Mouse (Mus musculus): ENCODE measurements around the gene Cep164.
"Not testable (repeated sequence)": the region's sequence is repeated elsewhere in the genome, so short reads cannot be mapped to it uniquely, and the experiment has no call there.

The Cep164 gene

GRCm38 (mm10) chr9:45828291-45828963 lies at the start of gene Cep164:
TSS of gene Cep164 (minus strand) at chr9:45828691.
- peak; percentile 82 for DNase-seq (ENCODE audit: low spot score)

- DNase-seq (ENCODE audit: low spot score), result no peak
These were observed 49.4 kb upstream of the Cep164 start for GRCm38 (mm10) chr9:45877928-45878327.

DNA sequence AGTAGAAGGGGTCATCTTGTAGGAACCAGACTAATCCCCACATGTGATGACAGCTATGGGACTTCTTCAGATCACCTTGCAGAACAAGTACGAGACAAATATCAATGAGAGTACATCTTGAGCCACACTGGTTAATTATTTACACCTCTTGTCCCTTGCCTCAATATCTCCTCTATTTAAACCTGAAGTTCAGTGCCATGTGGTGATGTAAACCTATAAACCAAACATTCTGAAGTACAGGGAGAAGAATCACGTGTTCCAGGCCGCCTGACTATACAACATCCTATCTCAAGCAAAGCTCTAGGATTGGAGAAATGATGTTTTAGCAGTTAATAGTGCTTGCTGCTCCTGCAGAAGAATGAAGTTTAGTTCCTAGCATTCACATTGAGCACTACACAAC lies 41.8 kb upstream of the Cep164 start:
- DNase-seq (ENCODE audit: low spot score), result no peak

DNA sequence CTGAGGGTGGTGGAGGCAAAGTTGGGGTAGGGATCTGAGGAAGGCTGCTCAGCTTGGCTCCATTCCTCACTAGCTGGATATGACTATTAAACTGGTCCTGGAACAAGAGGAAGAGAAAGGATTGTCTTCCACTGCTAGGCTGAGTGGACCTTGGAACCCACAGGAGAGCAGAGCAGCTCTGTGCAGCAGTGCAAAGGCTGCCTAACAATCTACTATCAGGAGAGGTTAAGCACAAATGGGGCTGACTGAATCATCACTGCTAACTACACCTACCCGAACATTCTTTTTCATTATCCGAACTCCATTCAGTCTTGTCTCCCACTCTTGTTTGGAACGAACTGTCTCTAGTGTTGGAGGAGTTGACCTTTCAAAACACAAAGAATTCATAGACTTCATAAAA lies 40.7 kb upstream of the Cep164 start:
- DNase-seq (ENCODE audit: low spot score), result no peak

DNA sequence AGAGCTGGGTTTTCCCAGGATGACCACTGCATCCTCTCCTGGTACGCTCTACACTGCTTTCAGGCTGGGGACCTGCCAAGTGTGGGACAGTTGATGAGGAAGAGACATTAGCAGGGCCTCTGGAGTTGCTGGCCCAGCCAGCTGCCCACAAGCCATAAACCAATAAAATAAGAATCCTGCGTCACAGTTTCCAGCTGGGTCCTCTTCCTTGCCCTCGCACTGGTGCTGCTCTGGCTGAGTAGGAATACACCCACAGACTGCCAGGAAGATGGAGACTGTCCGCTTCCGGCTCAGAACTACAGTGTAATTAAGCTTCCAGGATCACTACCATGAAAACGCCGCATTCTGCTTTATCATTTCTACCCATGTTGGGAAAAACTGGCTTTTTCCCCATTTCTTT lies 33.3 kb upstream of the Cep164 start:
- DNase-seq (ENCODE audit: low spot score), result no peak

DNA sequence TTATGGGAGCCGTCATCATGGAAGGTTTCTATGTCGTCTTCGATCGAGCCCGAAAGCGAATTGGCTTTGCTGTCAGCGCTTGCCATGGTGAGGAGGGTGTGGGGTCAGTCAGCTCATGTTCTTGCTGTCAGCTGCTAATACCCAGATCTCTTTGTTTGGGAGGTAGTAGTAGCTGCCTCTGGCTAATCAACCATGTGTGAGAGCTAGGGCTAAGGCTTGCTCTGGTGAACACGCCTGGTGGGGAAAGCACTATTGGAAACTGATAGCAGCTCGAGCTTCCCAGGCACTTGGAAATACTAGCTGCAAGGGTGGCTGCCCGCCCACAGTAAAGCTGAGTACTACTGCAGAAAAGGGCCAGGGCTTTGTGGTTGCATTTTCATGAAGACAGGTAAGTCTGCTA lies 30.9 kb upstream of the Cep164 start:
- no peak for DNase-seq (ENCODE audit: low spot score)

- no peak for DNase-seq (ENCODE audit: low spot score)
These were observed 25.6 kb upstream of the Cep164 start for GRCm38 (mm10) chr9:45854136-45854535.

DNA sequence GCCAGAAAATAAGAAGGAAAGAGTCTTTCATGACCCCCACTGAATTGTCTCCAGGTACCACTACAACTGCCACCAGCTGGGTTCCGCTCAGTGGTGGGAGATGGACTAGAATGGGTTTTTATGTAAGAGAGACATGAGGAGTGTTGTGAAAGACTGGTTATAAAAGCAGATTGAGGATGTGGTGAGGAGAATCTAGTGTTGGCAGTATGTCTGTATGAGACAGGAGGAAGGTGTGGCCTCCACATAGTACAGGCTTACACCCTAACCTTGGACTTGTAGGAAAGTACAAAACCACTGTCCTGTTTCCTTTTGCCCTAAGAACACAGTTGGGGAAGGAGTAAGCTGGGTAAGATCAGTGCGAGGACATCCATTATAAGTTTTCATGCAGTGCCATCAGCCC lies 25.2 kb upstream of the Cep164 start:
- DNase-seq (ENCODE audit: low spot score), result no peak

DNA sequence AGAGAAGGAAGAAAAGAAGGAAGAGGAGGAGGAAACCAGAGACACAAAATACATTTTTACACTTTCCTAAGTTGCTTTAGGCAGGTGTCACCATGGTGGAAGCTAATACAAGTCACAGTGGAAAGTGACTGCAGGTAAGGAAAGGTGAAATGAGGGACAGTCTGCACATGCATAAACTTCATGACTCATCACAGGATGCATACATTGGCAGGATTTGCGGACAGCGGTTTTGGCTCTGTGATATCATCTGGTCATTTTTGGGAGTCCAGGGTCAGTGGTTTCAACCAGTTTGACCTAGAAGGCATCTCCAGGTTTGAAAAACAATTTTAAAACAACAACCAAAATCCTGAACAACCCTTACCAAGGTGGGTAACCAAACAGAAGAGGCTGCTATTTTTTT lies 23.3 kb upstream of the Cep164 start:
- DNase-seq (ENCODE audit: low spot score), result no peak

- DNase-seq (ENCODE audit: low spot score), result no peak
These were observed 22.8 kb upstream of the Cep164 start for GRCm38 (mm10) chr9:45851330-45851729.

DNA sequence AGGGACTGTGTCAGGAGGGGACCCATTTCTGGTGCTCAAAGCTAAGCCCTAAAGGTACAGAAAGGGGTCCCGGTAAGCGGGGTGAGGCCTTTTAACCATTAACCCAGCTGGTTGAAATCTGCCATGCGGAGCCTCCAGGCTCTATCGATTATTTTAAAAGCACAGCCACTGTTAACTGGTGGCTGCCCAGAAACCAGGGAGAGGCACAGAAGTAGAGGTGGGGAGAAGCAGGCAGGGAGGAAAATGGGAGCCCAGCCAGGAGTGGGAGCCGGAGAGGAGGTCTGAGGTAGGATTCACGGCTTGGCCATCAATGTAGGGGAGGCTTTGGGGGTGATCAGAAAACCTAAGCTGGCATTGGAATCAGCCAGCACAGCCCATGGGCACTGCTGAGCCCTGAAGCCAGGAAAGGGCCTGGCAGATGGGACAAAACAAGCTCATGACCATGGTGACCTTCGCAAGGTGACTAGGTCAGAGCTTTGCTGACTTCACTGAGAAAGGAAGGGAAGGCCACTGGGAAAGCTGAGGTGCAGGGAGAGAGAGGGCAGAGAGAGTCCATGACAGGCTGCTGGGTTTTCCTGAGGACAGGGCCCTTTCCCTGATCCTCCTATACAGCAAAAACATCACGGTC lies 22.2 kb upstream of the Cep164 start:
- DNase-seq (ENCODE audit: low spot score), result no peak

DNA sequence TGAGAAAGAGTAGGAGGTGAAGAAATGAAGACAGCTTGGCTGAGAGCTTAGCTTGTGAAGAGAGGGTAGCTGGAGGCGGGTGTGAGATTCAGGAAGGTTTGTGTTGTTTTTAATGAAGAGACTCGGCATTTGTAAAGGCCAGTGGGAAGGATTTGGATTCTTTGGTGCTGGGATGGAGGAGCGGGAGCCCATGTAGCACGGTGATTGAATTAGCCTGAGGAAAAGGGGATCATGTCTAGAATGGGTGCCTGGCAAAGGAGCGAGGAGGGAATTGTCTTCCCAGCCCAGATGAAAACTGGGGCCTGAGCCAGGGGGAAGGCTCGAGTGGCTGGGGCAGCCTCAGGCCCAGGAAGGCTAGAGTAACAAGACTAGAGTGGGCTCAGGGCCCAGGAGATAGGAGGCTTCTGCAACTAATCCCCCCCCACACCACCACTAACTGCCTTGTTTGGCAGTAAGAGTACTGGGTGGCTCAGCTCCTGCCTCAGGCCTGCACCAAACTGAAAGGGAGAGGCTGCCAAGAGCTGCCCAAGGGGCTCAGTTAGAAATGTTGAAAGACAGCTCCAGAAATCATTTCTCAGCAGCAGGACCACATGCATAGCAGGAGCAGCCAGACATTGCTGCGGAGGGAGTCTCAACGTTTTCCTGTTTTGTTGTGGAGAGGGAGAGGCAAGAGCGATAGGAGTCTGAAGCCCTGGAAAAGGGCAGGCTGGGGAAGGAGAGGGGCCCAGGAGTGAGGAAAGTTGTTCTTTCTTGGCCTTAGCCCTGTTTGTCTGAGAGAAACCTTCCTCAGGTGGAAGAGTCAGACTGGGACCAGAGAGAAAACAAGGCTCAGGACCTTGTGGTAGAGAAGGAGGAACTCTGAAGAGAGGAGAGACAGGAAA lies 21.3 kb upstream of the Cep164 start:
- no peak for DNase-seq (ENCODE audit: low spot score)

- DNase-seq (ENCODE audit: low spot score), result no peak
These were observed 18.5 kb upstream of the Cep164 start for GRCm38 (mm10) chr9:45846891-45847460.

- not testable (repeated sequence) for DNase-seq (ENCODE audit: low spot score)
These were observed 17.7 kb upstream of the Cep164 start for GRCm38 (mm10) chr9:45846176-45846575.

- DNase-seq (ENCODE audit: low spot score), result no peak
These were observed 17.1 kb upstream of the Cep164 start for GRCm38 (mm10) chr9:45845541-45845940.

DNA sequence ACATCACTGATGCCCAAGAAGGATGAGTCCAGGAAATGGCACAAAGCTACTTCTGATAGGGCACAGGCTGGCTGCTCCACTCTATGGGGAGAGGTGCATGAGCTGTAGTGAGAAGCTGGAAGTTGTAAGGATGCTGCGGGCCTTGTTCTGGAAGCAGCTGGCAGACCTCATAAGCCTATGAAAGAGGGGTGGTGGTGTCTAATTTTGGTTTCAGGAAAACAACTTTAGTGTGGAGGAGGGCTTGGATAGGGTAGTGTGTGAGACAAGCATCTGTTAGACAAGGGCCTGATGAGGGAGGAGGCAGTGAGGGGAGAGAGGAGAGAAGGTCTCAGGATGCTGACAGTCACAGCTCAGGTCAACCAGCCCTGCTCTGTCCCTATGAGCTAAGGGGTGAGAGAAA lies 15.3 kb upstream of the Cep164 start:
- DNase-seq (ENCODE audit: low spot score), result no peak

- no peak for DNase-seq (ENCODE audit: low spot score)
These were observed 14.5 kb upstream of the Cep164 start for GRCm38 (mm10) chr9:45843007-45843406.

GRCm38 (mm10) chr9:45841458-45841857 lies 13.0 kb upstream of the Cep164 start:
- DNase-seq (ENCODE audit: low spot score), result no peak

DNA sequence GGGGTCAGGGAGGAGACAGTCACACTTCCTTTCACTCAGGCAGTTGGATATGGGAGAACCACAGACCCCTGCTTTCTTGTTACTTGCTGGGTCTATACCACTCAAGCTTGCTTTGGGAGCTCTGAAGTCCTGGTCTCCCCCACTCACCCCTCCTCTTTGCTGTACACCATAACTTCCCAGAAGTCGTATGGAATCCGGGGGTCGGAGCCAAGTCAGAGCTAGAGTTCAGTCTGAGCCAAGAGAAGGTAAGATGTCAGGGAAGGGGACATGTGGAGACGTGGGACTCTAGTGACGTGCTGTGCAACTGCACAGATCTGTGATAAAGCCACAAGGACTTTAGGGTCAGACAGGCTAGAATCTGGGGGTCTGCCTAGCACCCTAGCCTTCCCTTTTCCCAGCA lies 11.8 kb upstream of the Cep164 start:
- no peak for DNase-seq (ENCODE audit: low spot score)

GRCm38 (mm10) chr9:45839982-45840300 lies 11.4 kb upstream of the Cep164 start:
- no peak for DNase-seq (ENCODE audit: low spot score)

- DNase-seq (ENCODE audit: low spot score), result no peak
These were observed 10.9 kb upstream of the Cep164 start for GRCm38 (mm10) chr9:45839139-45839981.
